Mouse (Mus musculus) CH12.LX (cell line): ENCODE results near the gene Oaz1. TPM values are rescaled to one million over a fixed set of nuclear protein-coding genes. Genes with fewer than 3 reads are reported as not detected.

Experiments used
- DNase-seq: peaks from one replicate; pipeline ENCODE4 v3.0.0-alpha.2; 2013; ENCODE audit errors: extremely low read depth
- H3K27ac ChIP-seq: 2 replicates; pipeline ENCODE4 v1.5.1; 2012; ENCODE audit warnings: low read depth, mild to moderate bottlenecking, control low read depth, moderate library complexity; ENCODE audit not compliant: insufficient read depth
- H3K27me3 ChIP-seq: replicated peaks from 2 replicates; pipeline ENCODE3; 2012; ENCODE audit warnings: inconsistent platforms
- H3K36me3 ChIP-seq, 2 experiments: replicated peaks in 1 of 2; 2 replicates each; pipeline versions ENCODE3 to v1.6.1; 2012; ENCODE audit warnings: inconsistent platforms in 1 of 2, low read length in 1 of 2, mild to moderate bottlenecking in 1 of 2, mixed read lengths in 1 of 2, moderate library complexity in 1 of 2; ENCODE audit not compliant: control insufficient read depth in 1 of 2, insufficient read depth in 1 of 2
- H3K4me1 ChIP-seq, 2 experiments: 2 replicates each; pipeline ENCODE4 v1.6.1; 2012; ENCODE audit warnings: inconsistent platforms in 1 of 2, moderate library complexity in 1 of 2; ENCODE audit not compliant: insufficient read depth in 2 of 2, control insufficient read depth in 1 of 2
- H3K4me2 ChIP-seq: 2 replicates; pipeline ENCODE4 v1.6.1; 2012; ENCODE audit warnings: low read depth, mild to moderate bottlenecking, control low read depth; ENCODE audit not compliant: poor library complexity, insufficient read depth, severe bottlenecking
- H3K4me3 ChIP-seq, 3 experiments: fragments of 150-350 bp in 1 of 3; sonication (generic) in 1 of 3; replicated peaks in 1 of 3; 2 replicates each; pipeline versions ENCODE3 to v1.5.1; 2011 to 2012; ENCODE audit warnings: low read depth in 2 of 3, low read length in 2 of 3, mild to moderate bottlenecking in 2 of 3, moderate library complexity in 2 of 3, control low read depth in 1 of 3, improper control_type of control experiment in 1 of 3, inconsistent platforms in 1 of 3, mixed read lengths in 1 of 3; ENCODE audit not compliant: poor library complexity in 1 of 3
- H3K79me2 ChIP-seq: replicated peaks from 2 replicates; pipeline ENCODE4 v1.6.1; 2012; ENCODE audit warnings: mild to moderate bottlenecking, moderate library complexity; ENCODE audit not compliant: control insufficient read depth, poor library complexity, insufficient read depth, severe bottlenecking; ENCODE audit errors: extremely low read depth
- H3K9ac ChIP-seq: 2 replicates; pipeline ENCODE4 v1.6.1; 2012; ENCODE audit warnings: low read depth, mild to moderate bottlenecking, control low read depth, moderate library complexity; ENCODE audit not compliant: insufficient read depth
- H3K9me3 ChIP-seq: replicated peaks from 2 replicates; pipeline ENCODE3; 2012; ENCODE audit warnings: low read length, inconsistent platforms, mixed read lengths
- CHD1 ChIP-seq: IDR thresholded peaks from 2 replicates; pipeline ENCODE4 v1.6.1; 2012; ENCODE audit warnings: low read depth, low read length, improper control_type of control experiment, inconsistent platforms
- CHD2 ChIP-seq: IDR thresholded peaks from 2 replicates; pipeline ENCODE4 v1.6.1; 2011; ENCODE audit warnings: low read length, improper control_type of control experiment
- E2F4 ChIP-seq: IDR thresholded peaks from 2 replicates; pipeline ENCODE4 v1.6.1; 2011; ENCODE audit warnings: low read depth, low read length, improper control_type of control experiment; ENCODE audit not compliant: insufficient replicate concordance
- ELF1 ChIP-seq: IDR thresholded peaks from 2 replicates; pipeline ENCODE4 v1.6.1; 2014; ENCODE audit warnings: low read depth, mild to moderate bottlenecking, inconsistent platforms, low read length, improper control_type of control experiment
- EP300 ChIP-seq: IDR thresholded peaks from 2 replicates; pipeline ENCODE4 v1.6.1; 2011; ENCODE audit warnings: low read length, improper control_type of control experiment
- ETS1 ChIP-seq: conservative IDR thresholded peaks from 2 replicates; pipeline ENCODE4 v1.6.1; 2012; ENCODE audit warnings: low read depth, mild to moderate bottlenecking, inconsistent platforms, low read length, improper control_type of control experiment, moderate library complexity
- GABPA ChIP-seq: IDR thresholded peaks from 2 replicates; pipeline ENCODE4 v1.6.1; 2012; ENCODE audit warnings: low read depth, low read length, improper control_type of control experiment, inconsistent platforms; ENCODE audit not compliant: insufficient replicate concordance
- IRF4 ChIP-seq: IDR thresholded peaks from 2 replicates; pipeline ENCODE4 v1.6.1; 2014; ENCODE audit warnings: low read depth, mild to moderate bottlenecking, inconsistent platforms, low read length, improper control_type of control experiment
- JUN ChIP-seq: IDR thresholded peaks from 2 replicates; pipeline ENCODE4 v1.6.1; 2011; ENCODE audit warnings: low read depth, mild to moderate bottlenecking, low read length, improper control_type of control experiment, moderate library complexity; ENCODE audit not compliant: insufficient read depth
- KAT2A ChIP-seq: IDR thresholded peaks from 2 replicates; pipeline ENCODE4 v1.6.1; 2012; ENCODE audit warnings: low read length, improper control_type of control experiment, inconsistent platforms; ENCODE audit not compliant: insufficient replicate concordance
- MAX ChIP-seq: IDR thresholded peaks from 2 replicates; pipeline ENCODE4 v1.6.1; 2011; ENCODE audit warnings: low read length, improper control_type of control experiment
- MEF2A ChIP-seq: IDR thresholded peaks from 2 replicates; pipeline ENCODE4 v1.6.1; 2014; ENCODE audit warnings: low read depth, mild to moderate bottlenecking, inconsistent platforms, low read length, improper control_type of control experiment, borderline replicate concordance
- MXI1 ChIP-seq: IDR thresholded peaks from 2 replicates; pipeline ENCODE4 v1.6.1; 2011; ENCODE audit warnings: mild to moderate bottlenecking, low read depth, low read length, improper control_type of control experiment
- NRF1 ChIP-seq: IDR thresholded peaks from 2 replicates; pipeline ENCODE4 v1.6.1; 2014; ENCODE audit warnings: low read depth, mild to moderate bottlenecking, inconsistent platforms, low read length, improper control_type of control experiment, moderate library complexity
- POLR2AphosphoS2 ChIP-seq: IDR thresholded peaks from 2 replicates; pipeline ENCODE4 v1.6.1; 2011; ENCODE audit warnings: low read depth, low read length, improper control_type of control experiment
- RAD21 ChIP-seq: IDR thresholded peaks from 2 replicates; pipeline ENCODE4 v1.6.1; 2011; ENCODE audit warnings: low read depth, mild to moderate bottlenecking, low read length, improper control_type of control experiment, moderate library complexity
- SIN3A ChIP-seq: IDR thresholded peaks from 2 replicates; pipeline ENCODE4 v1.6.1; 2012; ENCODE audit warnings: low read length, improper control_type of control experiment, inconsistent platforms
- TCF12 ChIP-seq: IDR thresholded peaks from 2 replicates; pipeline ENCODE4 v1.6.1; 2014; ENCODE audit warnings: low read depth, mild to moderate bottlenecking, inconsistent platforms, low read length, improper control_type of control experiment
- USF1 ChIP-seq: IDR thresholded peaks from 2 replicates; pipeline ENCODE4 v1.6.1; 2014; ENCODE audit warnings: low read depth, mild to moderate bottlenecking, inconsistent platforms, low read length, improper control_type of control experiment
- dilution Hi-C: fragments of 300-500 bp; cut with MboI; formaldehyde crosslinking; loops from 2 replicates; pipeline ENCODE4 v1.14.3; 2020; ENCODE audit warnings: low sequenced_read_pairs; ENCODE audit not compliant: extremely low pct_unique_long_range_greater_than_20kb, extremely low pct_ligation_motif_present
- in situ Hi-C: fragments of 300-500 bp; cut with MboI; formaldehyde crosslinking; loops from 3 replicates; pipeline ENCODE4 v1.14.3; 2019; ENCODE audit warnings: low sequenced_read_pairs, low pct_ligation_motif_present, low pct_unique_long_range_greater_than_20kb, mixed read lengths
- polyA plus RNA-seq: library from polyadenylated mRNA; unstranded; fragments of >175 nt; gene quantifications from 2 replicates; pipeline ENCODE4 v1.2.1, GENCODE M21; 2012; ENCODE audit warnings: low read depth; ENCODE audit not compliant: insufficient read length
- total RNA-seq, 2 experiments: library from RNA; depleted of rRNA; stranded (reverse); fragments of 300-350 nt in 1 of 2; fragments of >200 nt in 1 of 2; gene quantifications; 2 replicates each; pipeline ENCODE4 v1.2.3; 2012 to 2014

Oaz1 gene
- total and polyA plus RNA-seq, 3 experiments: 646 to 1,081 (median 899) TPM

DNA sequence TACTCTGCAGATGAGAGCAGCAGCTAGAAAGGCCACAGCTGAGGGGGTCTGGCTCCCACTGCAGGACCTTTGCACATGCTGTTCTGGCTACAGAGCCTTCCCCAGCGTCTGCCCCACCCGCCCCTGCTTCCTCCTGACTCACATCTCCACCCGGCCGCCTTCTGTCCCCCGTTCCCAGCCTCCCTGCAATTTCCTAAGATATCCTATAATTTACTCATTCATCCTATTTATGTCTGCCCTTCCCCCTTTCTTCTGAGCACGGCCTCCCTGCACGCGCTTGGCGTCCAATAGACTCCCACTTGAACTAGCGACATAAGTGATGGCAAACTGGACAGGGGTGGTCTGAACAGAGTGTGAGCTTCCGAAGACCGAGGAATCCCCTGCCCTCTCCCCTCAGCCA is 19.3 kb downstream of the Oaz1 start:
- no peaks in the 10 kb centered on the region for H3K9me3 ChIP-seq
- no peak for TF ChIP-seq MXI1
- no peak for TF ChIP-seq EP300
- no peak for TF ChIP-seq JUN
- TF ChIP-seq CHD1: no peak
- no peak for TF ChIP-seq E2F4
- no peak for TF ChIP-seq MEF2A
- TF ChIP-seq ETS1: no peak
- no peak for TF ChIP-seq POLR2AphosphoS2
- TF ChIP-seq TCF12: no peak
- TF ChIP-seq MAX: no peak
- no peak for TF ChIP-seq NRF1
- TF ChIP-seq ELF1: no peak
- TF ChIP-seq KAT2A: no peak
- TF ChIP-seq USF1: no peak
- no peak for TF ChIP-seq GABPA
- TF ChIP-seq SIN3A: no peak
- no peak for TF ChIP-seq RAD21
- TF ChIP-seq, all 38 proteins: peak for 0
- no peak for DNase-seq
- in situ Hi-C loops: no loop called here
- H3K9ac ChIP-seq: no peak overlapping the region
- no peak overlapping the region for H3K4me3 ChIP-seq
- no peaks in the 10 kb centered on the region for H3K79me2 ChIP-seq
- dilution Hi-C loops: no loop called here
- peaks cover 43% of the 10 kb centered on the region for H3K27me3 ChIP-seq
- H3K27ac ChIP-seq: no peak overlapping the region
- peaks cover 0 to 17% of the 10 kb centered on the region in 2 experiments for H3K36me3 ChIP-seq
- H3K4me2 ChIP-seq: no peak overlapping the region
- H3K4me1 ChIP-seq: peaks cover 6 to 19% of the 10 kb centered on the region in 2 experiments

DNA sequence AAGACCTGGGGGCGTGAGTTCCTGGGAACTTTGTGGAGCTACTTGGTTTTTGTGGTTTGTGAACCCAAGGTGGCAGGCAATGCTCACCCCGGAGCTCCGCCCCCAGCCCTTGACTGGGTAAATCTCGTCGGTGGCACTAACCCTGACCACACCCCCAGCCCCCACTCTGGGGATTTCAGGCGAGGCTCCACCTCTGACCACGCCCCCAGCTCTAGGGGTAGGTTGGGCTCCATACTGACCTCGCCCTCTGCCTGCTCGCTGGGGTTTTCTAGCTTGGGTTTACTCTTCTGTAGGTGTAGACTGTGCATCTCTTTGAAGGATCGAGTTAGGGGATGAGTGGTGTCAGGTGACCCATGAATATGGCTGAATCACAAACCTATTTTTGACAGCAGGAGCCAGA is 22.1 kb downstream of the Oaz1 start:
- Histone ChIP-seq H3K79me2 (no peaks in the 10 kb centered on the region), H3K27me3 (peaks cover 19% of the 10 kb centered on the region), H3K4me3 (no peak overlapping the region), H3K36me3 (peaks cover 20 to 43% of the 10 kb centered on the region in 2 experiments), H3K9ac (no peak overlapping the region), H3K27ac (no peak overlapping the region), H3K4me1 (peaks cover 6 to 22% of the 10 kb centered on the region in 2 experiments), H3K9me3 (no peaks in the 10 kb centered on the region), H3K4me2 (no peak overlapping the region)
- in situ Hi-C loops: no loop called here
- dilution Hi-C loops: no loop called here
- no peak for TF ChIP-seq IRF4
- TF ChIP-seq CHD2: no peak
- no peak for TF ChIP-seq CHD1
- no peak for TF ChIP-seq E2F4
- DNase-seq: peak; percentile 88
